Mouse (Mus musculus) bone marrow macrophage, adult 2 months (primary cell): ENCODE measurements around the gene Cpeb1.

Source experiments
- CTCF ChIP-seq: IDR thresholded peaks from 2 replicates; pipeline ENCODE4 v1.5.1; 2012; ENCODE audit warnings: low read depth, mild to moderate bottlenecking, low read length, moderate library complexity
- POLR2A ChIP-seq: IDR thresholded peaks from 2 replicates; pipeline ENCODE4 v1.6.1; 2012; ENCODE audit warnings: mild to moderate bottlenecking, low read depth, low read length, borderline replicate concordance

DNA sequence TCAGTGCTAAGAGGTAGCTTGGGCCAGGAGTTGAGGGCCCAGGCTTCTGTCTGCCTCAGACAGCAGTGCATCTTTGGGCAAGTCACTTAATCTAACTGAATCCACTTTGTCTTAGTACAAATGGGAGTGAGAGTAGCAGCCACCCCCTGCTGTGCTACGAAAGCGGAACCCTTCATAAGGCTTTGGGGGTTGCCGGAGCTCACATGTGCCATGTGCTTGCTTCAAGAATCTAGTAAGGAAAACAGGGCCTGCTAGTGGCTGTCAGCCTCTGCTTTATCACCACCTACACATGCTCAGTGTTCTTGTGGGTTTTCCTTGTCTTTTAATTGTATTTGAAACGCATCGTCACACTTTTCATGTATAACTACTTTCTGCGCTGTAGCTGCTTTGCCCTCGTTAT, 153.9 kb downstream of the Cpeb1 start:
- TF ChIP-seq CTCF = no peak
- TF ChIP-seq POLR2A = no peak
